Mouse (Mus musculus): ENCODE measurements at regions not wholly inside any gene's neighbourhood (a gene's known extent, or its start where the extent isn't known, plus 50 kb on each side); places are given as distances from the start of the nearest gene placed in this dataset.
A peak's percentile ranks its signal among the peaks of the same experiment; 100 is the strongest.
"Not testable (repeated sequence)": the region's sequence is repeated elsewhere in the genome, so short reads cannot be mapped to it uniquely, and the experiment has no call there.

DNA sequence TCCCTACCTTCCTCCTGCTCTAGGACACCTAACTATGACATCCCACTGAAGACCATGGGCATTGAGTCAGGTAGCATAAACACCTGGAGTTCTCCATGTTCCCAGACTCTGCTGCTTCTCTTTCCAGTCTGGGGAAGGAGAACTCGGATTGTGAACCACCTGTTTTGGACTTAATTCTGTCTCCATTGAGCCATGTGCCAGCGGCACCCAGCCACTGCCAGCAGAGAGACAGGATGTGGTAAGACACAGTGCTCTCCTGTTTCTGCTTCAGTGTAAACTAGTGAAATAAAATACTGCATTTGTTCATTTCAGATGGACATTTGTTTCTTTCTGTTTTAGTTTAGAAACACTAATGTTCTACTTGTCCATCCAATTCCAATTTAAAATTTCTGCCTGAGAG lies 168.1 kb upstream of the Arhgap18 start:
- no peak for DNase-seq

DNA sequence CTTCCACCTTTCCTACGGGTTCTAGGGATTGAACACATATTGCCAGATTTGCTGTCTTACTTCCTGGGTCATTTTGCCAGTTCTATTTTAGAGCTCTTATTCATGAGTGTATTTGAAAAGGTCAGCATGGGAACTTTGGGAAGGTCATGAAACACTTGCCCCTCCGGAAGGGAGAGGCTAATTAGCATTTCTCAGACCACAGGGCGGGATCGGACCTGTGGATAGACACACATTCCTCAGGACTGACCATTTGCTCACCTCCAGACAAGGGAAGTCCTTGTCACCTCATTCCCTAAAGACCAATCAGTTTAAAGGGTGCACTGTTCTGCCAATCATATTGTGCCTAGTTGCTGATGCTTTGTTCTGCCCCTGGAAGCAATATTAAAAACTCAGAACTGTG lies 146.1 kb upstream of the Arhgap18 start:
- not testable (repeated sequence) for DNase-seq

DNA sequence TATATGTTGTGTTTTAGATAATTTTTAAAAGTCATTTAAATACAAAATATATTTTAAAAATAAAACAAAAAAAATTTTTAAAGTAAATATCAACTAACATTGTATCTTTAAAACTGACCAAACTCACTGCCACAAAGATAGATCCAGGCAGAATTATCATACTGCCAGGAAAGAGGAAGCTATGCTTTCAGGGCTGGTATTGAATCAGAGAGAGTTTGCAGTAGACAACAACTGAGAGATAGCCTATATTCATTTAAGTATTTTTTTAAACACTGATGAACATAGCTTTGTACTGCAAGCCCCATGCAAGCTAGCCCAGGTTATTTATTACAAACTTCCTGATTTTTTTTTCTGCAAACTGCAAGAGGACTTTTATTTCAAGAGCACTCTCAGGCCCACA lies 142.0 kb upstream of the Arhgap18 start:
- no peak for DNase-seq

DNA sequence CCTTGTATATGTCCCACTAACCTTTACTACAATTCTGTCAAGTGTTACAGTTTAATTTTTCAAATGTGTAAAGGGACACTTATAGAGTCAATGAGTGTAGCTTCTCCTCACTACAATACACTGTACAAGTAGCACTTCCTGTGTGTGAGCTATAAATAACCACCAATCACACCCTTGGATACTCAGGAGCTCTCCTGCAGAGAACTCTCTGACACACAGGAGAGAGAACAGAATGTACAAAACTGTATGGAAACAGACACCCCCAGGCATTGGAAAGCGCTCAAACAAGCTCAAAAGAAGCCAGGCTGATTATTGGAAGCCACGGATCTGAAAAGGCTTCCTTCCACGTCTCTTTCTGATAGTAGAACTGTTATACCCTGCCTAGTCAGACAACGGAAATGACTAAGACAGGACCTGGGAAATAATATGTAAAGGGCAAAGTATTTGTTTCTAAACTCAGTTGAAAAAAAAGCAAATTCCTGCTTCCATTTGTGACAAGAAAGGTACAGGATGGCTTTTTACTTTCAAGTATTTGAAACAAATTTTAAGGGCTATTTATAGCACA lies 122.9 kb upstream of the Arhgap18 start:
- peak in 1 of 2 experiments; percentile 2 for DNase-seq

DNA sequence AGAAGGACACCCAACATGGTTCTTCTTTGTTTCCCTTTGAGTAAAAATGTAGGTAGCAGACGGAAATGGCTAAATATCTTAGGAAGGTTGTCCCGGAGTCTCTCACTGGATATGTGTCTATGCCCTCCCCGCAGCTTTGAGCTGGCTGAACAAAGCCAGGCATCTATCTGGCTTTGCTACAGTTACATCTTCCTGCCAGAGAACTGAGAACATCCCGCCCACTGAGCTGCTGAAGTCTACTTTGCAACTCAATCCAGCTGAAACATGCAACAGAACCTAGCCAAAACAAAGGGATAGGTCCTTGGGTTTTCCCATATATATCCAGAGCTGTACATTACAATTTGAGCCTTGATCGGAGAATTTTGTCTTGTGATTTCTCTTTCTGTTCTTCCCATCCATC lies 121.0 kb upstream of the Arhgap18 start:
- no peak for DNase-seq

DNA sequence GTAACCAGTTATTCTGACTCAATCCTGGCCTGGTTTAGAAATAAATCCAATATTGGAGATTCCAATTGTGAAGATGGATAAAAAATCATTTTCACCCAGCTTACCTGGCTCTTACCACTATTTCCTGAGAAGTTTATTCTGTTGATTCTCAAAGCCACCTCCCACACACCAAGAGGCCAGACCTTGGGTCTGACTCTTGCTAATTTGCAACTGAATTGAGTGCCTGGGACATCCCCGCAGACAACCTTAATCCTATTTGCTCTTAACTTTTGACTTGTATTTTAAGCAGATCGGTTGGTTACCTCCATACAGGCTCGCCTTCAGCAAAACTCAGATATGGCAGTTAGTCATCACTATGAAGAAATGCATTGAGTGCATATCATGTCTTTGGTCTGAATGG lies 115.8 kb upstream of the Arhgap18 start:
- DNase-seq, result no peak

DNA sequence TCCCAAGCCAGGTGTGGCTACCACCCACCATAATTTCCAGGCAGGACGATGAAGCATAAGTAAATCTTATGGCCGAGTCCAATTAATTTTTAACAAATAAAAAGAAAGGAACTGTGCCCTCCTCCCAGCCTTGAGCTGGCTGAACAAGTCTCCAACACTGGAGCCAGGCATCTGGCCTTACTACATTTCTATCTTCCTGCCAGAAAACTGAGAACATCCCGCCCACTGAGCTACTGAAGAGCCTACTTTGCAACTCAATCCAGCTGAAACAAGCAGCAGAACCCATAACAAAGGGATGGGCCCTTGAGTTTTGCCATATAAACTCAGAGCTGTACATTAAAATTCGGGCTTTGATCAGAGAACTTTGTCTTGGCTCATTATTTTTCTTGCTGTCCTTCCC lies 115.2 kb upstream of the Arhgap18 start:
- no peak for DNase-seq

DNA sequence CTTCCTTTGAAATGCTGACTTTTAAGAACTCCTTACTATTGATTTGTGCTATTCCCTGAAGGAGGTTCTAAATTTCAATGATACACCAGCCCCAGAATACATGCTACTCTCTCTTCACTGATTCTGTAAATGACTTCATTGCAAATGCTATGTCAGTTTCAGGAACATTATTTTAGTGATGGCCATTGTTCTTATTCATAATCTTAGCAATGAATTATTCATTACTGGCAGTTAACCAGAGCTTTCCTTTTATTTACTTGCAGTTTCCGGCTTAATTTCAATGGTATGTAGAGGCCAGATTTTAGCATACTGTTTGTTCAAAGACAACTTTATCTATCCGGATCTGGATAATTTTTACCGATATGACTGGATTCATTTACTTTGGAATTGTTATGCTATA lies 114.1 kb upstream of the Arhgap18 start:
- DNase-seq, result no peak

DNA sequence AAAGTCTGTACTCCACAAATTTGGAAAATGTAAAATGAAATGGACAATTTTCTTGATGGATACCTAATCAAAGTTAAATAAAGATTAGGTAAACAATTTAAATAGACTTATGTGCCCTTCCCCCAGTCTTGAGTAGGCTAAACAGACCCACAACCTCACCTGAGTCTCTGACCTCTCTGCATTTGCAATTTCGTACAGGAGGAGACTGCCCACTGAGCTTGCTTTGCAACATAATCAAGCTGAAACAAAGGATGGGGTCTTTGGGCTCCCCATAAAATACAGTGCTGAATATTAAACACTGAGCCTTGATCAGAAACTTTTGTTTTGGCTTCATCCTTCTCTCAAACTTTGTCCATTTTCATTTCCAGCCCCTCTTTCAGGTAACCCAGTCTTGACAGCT lies 100.1 kb upstream of the Arhgap18 start:
- DNase-seq, result no peak

DNA sequence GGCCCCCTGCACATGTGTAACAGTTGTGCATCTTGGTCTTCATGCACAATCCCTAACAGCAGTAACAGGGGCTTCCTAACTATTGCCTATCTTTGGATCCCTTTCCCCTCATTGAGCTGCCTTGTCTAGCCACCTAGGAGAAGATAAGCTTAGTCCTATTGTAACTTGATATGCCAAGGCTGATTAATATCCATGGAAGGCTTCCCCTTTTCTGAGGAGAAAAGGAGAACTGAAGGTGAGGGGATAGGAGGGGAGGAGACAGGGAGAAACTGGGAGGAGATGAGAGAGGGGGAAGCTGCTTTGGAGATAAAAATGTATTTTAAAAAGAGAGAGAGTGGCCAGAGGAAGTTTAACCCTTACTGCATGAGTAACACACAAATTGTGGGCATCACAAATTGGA lies 89.0 kb upstream of the Arhgap18 start:
- no peak for DNase-seq

DNA sequence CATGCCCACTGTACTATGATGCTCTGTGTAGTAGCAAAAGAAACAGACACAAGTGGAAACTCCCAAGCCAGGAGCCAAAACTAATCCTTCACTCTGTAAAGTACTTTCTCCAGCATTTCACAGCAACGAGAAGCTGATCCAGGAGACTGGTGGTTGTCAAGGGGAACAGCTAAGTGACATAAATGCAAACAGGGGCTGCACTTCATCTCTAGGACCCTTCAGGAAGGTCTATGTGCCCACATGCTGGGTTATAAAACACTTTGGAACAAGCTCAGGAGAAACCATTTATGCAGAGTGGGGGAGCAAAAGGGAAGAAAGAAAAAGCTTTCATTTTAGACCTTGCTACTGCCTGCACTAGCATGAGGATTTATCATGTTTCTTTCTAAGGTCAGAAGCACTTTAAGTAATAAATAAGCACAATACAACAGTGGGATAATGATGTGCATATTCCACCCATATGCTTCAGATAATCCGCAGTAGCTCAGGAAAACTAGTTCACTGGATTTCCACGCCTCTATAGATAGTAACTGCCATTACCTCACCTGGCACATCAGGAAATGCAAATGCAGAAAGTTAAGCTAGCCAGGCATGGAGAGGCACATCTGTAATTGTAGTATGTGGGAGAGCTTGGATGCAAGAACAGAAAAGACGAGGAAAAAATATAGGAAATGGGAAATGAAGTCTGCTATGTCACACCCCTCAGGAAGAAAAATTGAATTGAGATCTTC lies 73.6 kb upstream of the Arhgap18 start:
- no peak for DNase-seq

DNA sequence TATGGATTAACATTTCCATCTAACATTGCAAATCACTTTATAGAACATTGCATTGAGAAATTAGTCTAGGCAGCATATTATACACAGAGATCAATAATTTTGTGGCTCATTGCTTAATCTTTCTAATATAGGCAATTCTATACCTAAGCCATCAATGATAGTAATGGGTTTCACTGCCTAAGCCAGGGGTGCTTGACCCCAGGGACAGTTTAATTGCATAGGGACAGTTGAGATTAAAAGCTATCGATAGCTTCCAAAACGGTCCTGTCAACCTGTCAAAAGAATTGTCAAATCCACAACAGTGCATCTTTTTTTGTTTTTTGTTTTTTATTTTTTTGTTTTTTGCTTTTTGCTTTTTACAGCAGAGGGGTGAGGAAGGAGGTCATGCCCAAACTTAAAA lies 58.5 kb upstream of the Arhgap18 start:
- DNase-seq, result no peak

DNA sequence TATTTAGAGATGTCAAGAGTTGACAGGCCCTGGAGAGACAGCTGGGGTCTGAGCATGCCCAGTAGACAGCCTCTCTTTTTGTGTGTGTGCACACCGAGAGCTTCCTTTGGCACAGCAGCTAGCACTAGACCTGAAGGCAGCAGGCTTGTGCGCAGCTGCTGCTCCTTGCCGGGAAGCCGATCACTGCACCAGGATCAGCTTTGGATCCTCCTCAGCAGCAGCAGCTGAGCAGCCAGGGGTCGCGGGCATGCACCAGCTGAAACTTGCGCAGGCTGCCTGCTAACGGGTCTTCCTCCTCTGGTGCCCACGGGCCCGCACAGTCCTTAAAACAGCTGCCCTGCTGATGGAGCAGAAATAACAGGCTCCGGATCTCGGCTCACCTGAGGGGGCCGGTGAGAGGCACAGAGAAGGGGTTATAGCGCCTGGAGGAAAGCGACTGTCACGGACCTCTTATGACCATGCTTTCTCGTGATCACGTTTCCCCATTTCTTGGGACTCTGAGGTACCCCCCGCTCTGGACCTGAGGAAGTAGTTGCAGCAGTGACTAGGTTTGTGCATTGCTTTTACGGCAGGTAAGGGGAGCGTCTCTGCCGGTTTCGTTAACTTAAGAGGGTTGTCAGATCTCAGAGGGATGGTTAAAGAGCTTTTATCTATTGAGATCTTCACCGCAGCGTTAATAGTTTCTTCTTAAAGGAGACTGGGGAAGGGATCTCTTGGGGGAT lies 57.8 kb upstream of the Arhgap18 start:
- DNase-seq, result no peak

Data from heart, adult 18-20 months (tissue).